Mouse (Mus musculus) skeletal muscle tissue, adult 2 months (tissue): ENCODE measurements around the gene Tedc1.

ENCODE experiments used
- DNase-seq: peaks from one replicate; pipeline ENCODE4 v3.0.0-alpha.2; 2012; ENCODE audit warnings: low read depth, low spot score

Tedc1 gene

GRCm38 (mm10) chr12:113138901-113139864 lies 17.0 kb upstream of the Tedc1 start:
- no peak for DNase-seq

- DNase-seq: peak; percentile 81
Measured at GRCm38 (mm10) chr12:113139908-113140615, 16.2 kb upstream of the Tedc1 start, which contains the start of gene Crip2. TSS of gene Crip2 (plus strand) at chr12:113140236.

GRCm38 (mm10) chr12:113140616-113141411 lies 15.4 kb upstream of the Tedc1 start:
- DNase-seq: no peak

- DNase-seq: no peak
Measured at GRCm38 (mm10) chr12:113141531-113141973, 14.7 kb upstream of the Tedc1 start.

DNA sequence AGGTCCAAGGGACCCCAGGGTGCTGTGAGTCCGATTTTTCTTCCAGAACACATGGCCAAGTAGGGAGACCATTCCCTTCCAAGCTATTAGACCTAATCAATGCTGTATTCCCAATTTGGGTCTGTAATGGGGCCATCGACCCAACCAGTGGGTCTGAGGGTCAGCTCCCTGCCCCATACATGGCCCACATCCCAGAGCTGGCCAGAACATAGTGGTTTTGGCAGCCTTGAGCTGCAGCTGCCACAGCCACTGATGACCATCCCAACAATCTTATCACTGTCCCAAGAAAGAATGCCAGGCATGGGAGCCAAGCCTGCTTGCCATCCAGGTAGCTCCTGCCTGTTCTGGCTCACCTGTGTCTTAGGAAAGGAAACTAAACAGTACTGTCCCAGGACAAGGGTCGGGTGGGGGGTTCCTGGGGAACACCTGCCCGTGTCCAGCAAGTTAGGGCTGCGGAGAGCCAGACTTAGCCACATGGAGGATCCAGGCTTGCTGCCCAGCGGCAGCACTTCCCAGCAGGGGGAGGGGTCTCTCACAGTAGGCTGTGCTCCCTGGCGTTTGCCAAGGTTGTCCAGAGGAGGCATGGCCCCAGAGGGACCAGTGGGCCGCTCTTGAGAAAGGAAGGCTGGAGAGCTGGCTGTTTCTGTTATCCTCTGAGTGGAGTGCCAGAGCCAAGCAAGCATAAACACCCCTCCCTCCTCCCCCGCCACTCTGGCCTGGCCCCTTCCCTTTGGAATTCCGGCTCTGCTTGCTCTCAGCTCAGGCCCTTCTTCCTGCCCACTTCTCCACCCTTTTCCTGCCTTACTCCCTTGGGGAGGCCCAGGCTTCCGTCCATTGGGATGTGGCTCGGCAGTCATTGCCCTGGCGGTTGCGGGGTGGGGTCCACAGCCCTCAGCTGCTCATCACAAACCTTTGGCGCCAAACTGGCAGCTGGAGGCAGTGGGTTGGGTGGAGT lies 13.9 kb upstream of the Tedc1 start:
- DNase-seq: peak; percentile 84

GRCm38 (mm10) chr12:113143164-113143563 lies 13.1 kb upstream of the Tedc1 start:
- no peak for DNase-seq

DNA sequence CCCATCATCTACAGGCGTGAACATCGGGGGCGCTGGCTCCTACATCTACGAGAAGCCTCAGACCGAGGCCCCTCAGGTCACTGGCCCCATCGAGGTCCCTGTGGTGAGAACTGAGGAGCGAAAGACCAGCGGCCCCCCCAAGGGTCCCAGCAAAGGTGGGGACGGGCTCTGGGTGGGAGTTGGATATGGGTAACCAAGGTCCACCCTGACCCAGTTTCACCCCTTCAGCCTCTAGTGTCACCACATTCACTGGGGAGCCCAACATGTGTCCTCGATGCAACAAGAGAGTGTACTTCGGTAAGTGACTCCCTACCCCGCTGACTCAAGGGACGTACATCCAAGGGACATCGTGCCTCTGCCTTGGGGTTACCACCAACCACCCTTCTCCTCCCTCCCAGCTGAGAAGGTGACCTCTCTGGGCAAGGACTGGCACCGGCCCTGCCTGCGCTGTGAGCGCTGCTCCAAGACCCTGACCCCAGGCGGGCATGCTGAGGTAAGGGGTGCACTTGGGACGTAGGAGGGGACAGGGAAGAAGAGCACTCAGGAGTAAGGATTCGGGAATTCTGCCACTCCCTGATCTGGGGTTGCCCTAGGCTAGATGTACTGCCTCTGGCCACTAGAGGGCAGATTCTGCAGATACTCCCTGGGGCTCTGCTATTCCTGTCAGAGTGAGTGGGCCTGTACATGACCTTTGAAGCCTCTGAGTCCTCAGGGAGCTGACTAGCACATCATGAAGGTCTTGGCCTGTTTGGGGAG lies 12.0 kb upstream of the Tedc1 start:
- DNase-seq: no peak

DNA sequence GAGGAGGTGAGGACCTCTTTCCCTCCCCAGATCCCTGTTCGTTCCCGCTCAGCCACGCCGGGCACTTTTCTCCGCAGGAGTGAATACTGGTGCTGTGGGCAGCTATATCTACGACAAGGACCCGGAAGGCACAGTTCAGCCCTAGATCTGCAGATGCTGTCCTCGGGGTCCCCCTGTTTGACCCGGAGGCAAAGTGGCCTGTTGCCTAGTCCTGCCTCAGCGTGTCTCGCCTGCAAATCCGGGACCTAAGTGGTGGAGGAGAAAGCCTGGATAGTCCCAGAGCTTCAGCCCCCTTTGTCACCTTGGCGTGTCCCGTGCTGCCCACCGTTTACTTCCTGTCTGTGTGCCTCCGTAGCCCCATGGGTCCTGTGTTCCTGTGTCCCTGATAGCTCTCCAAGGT lies 11.3 kb upstream of the Tedc1 start:
- no peak for DNase-seq

- no peak for DNase-seq
Measured at GRCm38 (mm10) chr12:113145591-113145990, 10.6 kb upstream of the Tedc1 start.

GRCm38 (mm10) chr12:113146112-113147057 lies 9.8 kb upstream of the Tedc1 start, which contains the start of gene Crip1:
TSS of gene Crip1 (plus strand) at chr12:113146316.
- DNase-seq: peak; percentile 71

GRCm38 (mm10) chr12:113147481-113147880 lies 8.7 kb upstream of the Tedc1 start:
- DNase-seq: no peak

DNA sequence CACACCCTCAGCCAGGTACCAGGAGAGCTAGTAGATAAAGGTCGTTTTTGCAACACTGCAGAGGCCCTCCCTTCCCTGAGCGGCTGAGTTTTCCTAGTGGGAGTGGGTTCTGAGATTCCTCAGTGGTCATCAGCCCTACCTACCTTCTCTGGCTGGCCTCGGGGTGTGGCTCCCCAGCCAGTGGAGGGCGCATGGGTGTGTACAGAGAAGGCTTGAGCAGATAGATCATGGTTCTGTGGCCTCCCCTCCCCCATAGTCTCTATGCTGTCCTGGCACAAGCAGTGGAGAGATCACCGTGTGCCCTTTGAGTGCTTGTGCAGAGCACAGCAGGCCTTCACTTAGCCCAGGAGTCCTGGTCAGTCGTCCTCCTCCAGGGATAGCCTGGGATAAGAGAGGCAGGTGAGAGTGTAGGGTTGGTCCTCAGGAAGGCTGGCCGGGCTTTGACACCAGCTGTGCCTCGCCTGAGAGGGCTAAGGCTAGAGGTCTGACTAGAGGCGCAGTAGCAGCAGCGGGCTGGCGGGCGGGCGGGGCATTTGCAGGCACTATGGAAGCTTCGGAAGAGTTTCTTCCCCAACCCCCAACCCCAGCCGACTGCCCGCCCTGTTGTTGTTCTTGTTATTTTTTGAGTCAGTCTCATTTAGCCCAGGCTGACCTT lies 7.7 kb upstream of the Tedc1 start:
- no peak for DNase-seq

GRCm38 (mm10) chr12:113149341-113149740 lies 6.9 kb upstream of the Tedc1 start:
- no peak for DNase-seq

DNA sequence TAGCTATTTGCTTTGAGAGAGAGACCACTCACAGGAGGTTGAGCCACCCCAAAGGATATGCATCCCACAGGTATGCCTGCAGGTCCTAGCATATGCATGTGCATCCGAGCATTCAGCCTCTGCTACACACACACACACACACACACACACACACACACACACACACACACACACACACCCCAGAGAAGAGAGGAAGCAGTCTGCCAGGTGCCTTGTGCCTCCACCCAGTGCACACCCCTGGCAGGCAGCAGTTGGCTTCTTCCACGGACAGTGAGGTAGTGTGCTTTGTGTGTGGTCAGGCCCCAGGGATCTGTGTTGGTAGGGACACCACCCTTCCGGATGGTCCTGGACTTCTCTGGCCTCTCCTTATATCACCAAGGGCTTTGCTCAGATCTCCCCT lies 6.3 kb upstream of the Tedc1 start:
- DNase-seq: no peak

DNA sequence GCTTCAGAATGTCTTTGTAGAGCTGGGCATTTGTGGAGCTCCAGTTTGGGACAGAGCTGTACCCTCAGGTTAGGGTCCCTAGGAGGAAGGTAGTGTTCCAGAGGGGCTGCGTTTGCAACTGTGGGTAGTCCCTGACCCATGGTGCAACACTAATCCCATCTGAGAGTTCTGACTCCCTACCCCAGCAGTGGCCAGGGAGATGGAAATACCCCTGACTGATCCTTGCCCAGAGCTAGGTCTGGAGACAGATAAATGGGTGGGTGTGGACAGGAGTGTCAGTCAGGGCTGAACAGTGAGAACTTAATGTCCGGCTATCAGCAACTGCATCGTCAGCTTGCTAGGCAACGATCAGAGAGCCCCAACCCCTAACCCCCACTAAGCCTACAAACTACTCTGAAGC lies 5.6 kb upstream of the Tedc1 start:
- DNase-seq: no peak

DNA sequence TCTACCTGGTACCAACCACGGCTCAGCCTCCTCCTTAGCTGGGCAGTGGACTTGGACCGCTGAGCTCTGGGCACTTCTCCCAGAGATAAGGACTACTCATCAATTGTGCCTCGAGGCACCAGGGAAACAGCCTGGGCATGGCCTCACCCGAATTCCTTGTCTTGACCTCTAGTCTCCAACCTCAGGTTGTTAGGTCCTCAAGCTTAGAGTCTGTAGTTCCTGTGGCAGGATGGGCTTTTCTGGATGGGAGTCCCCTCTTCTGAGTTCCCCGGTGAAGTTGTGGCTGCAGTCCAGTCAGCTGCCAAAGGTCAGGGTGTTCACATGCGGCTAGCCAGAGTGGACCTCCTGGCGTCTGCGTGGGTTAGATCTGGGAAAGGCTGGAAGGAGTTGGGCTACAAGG lies 5.2 kb upstream of the Tedc1 start:
- no peak for DNase-seq

DNA sequence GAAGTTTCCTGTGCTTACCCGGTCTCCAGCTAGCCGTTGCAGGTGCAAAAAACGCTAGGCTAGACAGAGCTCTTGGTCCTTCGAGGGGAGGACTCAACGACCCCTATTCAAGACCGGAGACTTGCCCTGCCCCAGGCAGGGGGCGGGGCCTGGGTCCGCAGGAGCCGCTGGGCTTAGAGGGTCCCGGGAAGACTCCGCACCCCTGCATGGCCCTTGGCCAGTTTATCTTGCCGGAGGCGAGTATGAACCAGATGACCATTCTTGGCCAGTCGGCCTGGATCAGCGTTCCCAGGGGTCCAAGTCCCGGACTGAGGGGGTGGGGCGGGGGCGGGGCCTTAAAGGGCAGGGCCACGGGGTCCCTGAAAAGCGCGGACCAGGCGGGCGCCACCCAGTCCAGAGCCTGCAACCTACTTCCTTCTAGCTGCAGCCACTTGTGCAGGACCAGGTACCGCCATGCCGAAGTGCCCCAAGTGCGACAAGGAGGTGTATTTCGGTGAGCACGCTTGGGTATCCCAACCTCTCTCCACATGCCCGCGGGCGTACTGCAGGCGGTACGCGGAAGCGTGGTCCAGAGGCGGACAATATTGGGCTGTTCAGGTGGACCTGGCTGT lies 4.5 kb upstream of the Tedc1 start:
- DNase-seq: no peak

DNA sequence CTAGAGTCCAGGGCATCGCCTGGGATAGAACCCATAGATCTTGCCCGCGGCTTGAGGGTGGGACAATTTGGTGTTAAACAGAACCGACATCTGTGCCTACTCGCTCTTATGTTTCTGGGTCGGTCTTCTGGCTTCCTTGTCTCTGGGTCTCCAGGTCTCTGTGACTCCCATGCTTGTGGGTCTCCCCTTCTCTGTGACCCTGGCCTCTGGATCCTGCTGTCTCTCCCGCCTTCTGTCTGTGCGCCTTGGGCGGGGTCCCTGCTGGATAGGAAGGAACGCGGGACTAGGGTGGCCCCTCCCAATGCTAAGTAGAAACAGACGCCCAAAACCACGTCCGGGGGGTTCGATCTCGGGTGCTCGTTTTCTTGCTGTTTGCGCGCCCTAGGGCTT lies 4.0 kb upstream of the Tedc1 start:
- DNase-seq: no peak
